Mouse (Mus musculus): Measurements from ENCODE around the gene Wdfy2. TPM values are rescaled to one million over a fixed set of nuclear protein-coding genes. Genes with fewer than 3 reads are reported as not detected.
"Not testable (repeated sequence)": the region's sequence is repeated elsewhere in the genome, so short reads cannot be mapped to it uniquely, and the experiment has no call there.

Wdfy2 gene
- polyA plus RNA-seq, 1 experiment from 2014 or later: 7.6 TPM

- Histone ChIP-seq H3K4me2 (ENCODE audit: low read length) (no peak overlapping the region), H3K36me3 (ENCODE audit: control insufficient read depth, insufficient read depth, low read length) (no peaks in the 10 kb centered on the region), H3K27ac (ENCODE audit: low read depth) (no peak overlapping the region), H3K4me1 (replicated peaks; ENCODE audit: control insufficient read depth, insufficient read depth, low read length) (no peaks in the 10 kb centered on the region; the same call in 1 of the 2 replicates), H3K9ac (ENCODE audit: low read length) (no peak overlapping the region), H3K9me3 (ENCODE audit: control insufficient read depth, low read length) (no peaks in the 10 kb centered on the region), H3K27me3 (replicated peaks; ENCODE audit: control insufficient read depth, insufficient read depth, low read length) (no peaks in the 10 kb centered on the region), H3K4me3 (ENCODE audit: low read depth, low read length) (no peak overlapping the region)
- WGBS: 96% methylated on average over 3 of the region's 3 CpGs
- no peak for DNase-seq (ENCODE audit: low spot score)
- ATAC-seq (replicated peaks; ENCODE audit: low FRiP score, low TSS enrichment, low read depth): no peak
These were observed 53.9 kb downstream of the Wdfy2 start for GRCm38 (mm10) chr14:62891401-62891800.

- Histone ChIP-seq H3K4me1 (replicated peaks; ENCODE audit: control insufficient read depth, insufficient read depth, low read length) (no peaks in the 10 kb centered on the region; the same call in 1 of the 2 replicates), H3K27ac (ENCODE audit: low read depth) (no peak overlapping the region), H3K4me3 (ENCODE audit: low read depth, low read length) (no peak overlapping the region), H3K36me3 (ENCODE audit: control insufficient read depth, insufficient read depth, low read length) (no peaks in the 10 kb centered on the region), H3K27me3 (replicated peaks; ENCODE audit: control insufficient read depth, insufficient read depth, low read length) (no peaks in the 10 kb centered on the region), H3K4me2 (ENCODE audit: low read length) (no peak overlapping the region), H3K9ac (ENCODE audit: low read length) (no peak overlapping the region), H3K9me3 (ENCODE audit: control insufficient read depth, low read length) (no peaks in the 10 kb centered on the region)
- DNase-seq (ENCODE audit: low spot score) (no peak), ATAC-seq (replicated peaks; ENCODE audit: low FRiP score, low TSS enrichment, low read depth) (no peak)
- 61% methylated on average over 8 of the region's 8 CpGs for WGBS
These were observed 55.5 kb downstream of the Wdfy2 start for GRCm38 (mm10) chr14:62892771-62893641.

GRCm38 (mm10) chr14:62893642-62894180 lies 56.2 kb downstream of the Wdfy2 start:
- not testable (repeated sequence) for H3K9me3 ChIP-seq (ENCODE audit: control insufficient read depth, low read length); H3K27me3 ChIP-seq (replicated peaks; ENCODE audit: control insufficient read depth, insufficient read depth, low read length); ATAC-seq (replicated peaks; ENCODE audit: low FRiP score, low TSS enrichment, low read depth); H3K9ac ChIP-seq (ENCODE audit: low read length); DNase-seq (ENCODE audit: low spot score); H3K4me1 ChIP-seq (replicated peaks; ENCODE audit: control insufficient read depth, insufficient read depth, low read length); H3K27ac ChIP-seq (ENCODE audit: low read depth); H3K4me3 ChIP-seq (ENCODE audit: low read depth, low read length); H3K4me2 ChIP-seq (ENCODE audit: low read length); H3K36me3 ChIP-seq (ENCODE audit: control insufficient read depth, insufficient read depth, low read length)
- 38% methylated on average over 4 of the region's 5 CpGs for WGBS

- H3K36me3 ChIP-seq (ENCODE audit: control insufficient read depth, insufficient read depth, low read length): no peaks in the 10 kb centered on the region
- no peak overlapping the region for H3K4me2 ChIP-seq (ENCODE audit: low read length)
- H3K9ac ChIP-seq (ENCODE audit: low read length): no peak overlapping the region
- no peak for ATAC-seq (replicated peaks; ENCODE audit: low FRiP score, low TSS enrichment, low read depth)
- 88% methylated on average over 8 of the region's 8 CpGs for WGBS
- no peak overlapping the region for H3K4me3 ChIP-seq (ENCODE audit: low read depth, low read length)
- no peaks in the 10 kb centered on the region for H3K9me3 ChIP-seq (ENCODE audit: control insufficient read depth, low read length)
- H3K4me1 ChIP-seq (replicated peaks; ENCODE audit: control insufficient read depth, insufficient read depth, low read length): no peaks in the 10 kb centered on the region; the same call in 1 of the 2 replicates
- no peaks in the 10 kb centered on the region for H3K27me3 ChIP-seq (replicated peaks; ENCODE audit: control insufficient read depth, insufficient read depth, low read length)
- no peak for DNase-seq (ENCODE audit: low spot score)
- H3K27ac ChIP-seq (ENCODE audit: low read depth): no peak overlapping the region
These were observed 57.7 kb downstream of the Wdfy2 start for GRCm38 (mm10) chr14:62894924-62895840.

- DNase-seq (ENCODE audit: low spot score) (no peak), ATAC-seq (replicated peaks; ENCODE audit: low FRiP score, low TSS enrichment, low read depth) (no peak)
- 80% methylated on average over 6 of the region's 6 CpGs for WGBS
- H3K36me3 ChIP-seq (ENCODE audit: control insufficient read depth, insufficient read depth, low read length): no peaks in the 10 kb centered on the region
- no peak overlapping the region for H3K4me3 ChIP-seq (ENCODE audit: low read depth, low read length)
- H3K9ac ChIP-seq (ENCODE audit: low read length): no peak overlapping the region
- H3K27me3 ChIP-seq (replicated peaks; ENCODE audit: control insufficient read depth, insufficient read depth, low read length): no peaks in the 10 kb centered on the region
- H3K4me1 ChIP-seq (replicated peaks; ENCODE audit: control insufficient read depth, insufficient read depth, low read length): no peaks in the 10 kb centered on the region; the same call in 1 of the 2 replicates
- no peaks in the 10 kb centered on the region for H3K9me3 ChIP-seq (ENCODE audit: control insufficient read depth, low read length)
- no peak overlapping the region for H3K27ac ChIP-seq (ENCODE audit: low read depth)
- H3K4me2 ChIP-seq (ENCODE audit: low read length): no peak overlapping the region
These were observed 60.6 kb downstream of the Wdfy2 start for GRCm38 (mm10) chr14:62898061-62898460.

- Histone ChIP-seq H3K9ac (ENCODE audit: low read length) (no peak overlapping the region), H3K27me3 (replicated peaks; ENCODE audit: control insufficient read depth, insufficient read depth, low read length) (no peaks in the 10 kb centered on the region), H3K27ac (ENCODE audit: low read depth) (no peak overlapping the region), H3K4me2 (ENCODE audit: low read length) (no peak overlapping the region), H3K4me1 (replicated peaks; ENCODE audit: control insufficient read depth, insufficient read depth, low read length) (no peaks in the 10 kb centered on the region; the same call in 1 of the 2 replicates), H3K4me3 (ENCODE audit: low read depth, low read length) (no peak overlapping the region), H3K9me3 (ENCODE audit: control insufficient read depth, low read length) (no peaks in the 10 kb centered on the region), H3K36me3 (ENCODE audit: control insufficient read depth, insufficient read depth, low read length) (no peaks in the 10 kb centered on the region)
- ATAC-seq (replicated peaks; ENCODE audit: low FRiP score, low TSS enrichment, low read depth) (no peak), DNase-seq (ENCODE audit: low spot score) (no peak)
- WGBS: 94% methylated on average over 2 of the region's 2 CpGs
These were observed 70.4 kb downstream of the Wdfy2 start for GRCm38 (mm10) chr14:62907888-62908287.

GRCm38 (mm10) chr14:62908550-62908949 lies 71.1 kb downstream of the Wdfy2 start:
- no peak for DNase-seq (ENCODE audit: low spot score)

GRCm38 (mm10) chr14:62910859-62911258 lies 73.4 kb downstream of the Wdfy2 start:
- Histone ChIP-seq H3K4me2 (ENCODE audit: low read length) (no peak overlapping the region), H3K4me1 (replicated peaks; ENCODE audit: control insufficient read depth, insufficient read depth, low read length) (no peaks in the 10 kb centered on the region; the same call in 1 of the 2 replicates), H3K27ac (ENCODE audit: low read depth) (no peak overlapping the region), H3K9ac (ENCODE audit: low read length) (no peak overlapping the region), H3K9me3 (ENCODE audit: control insufficient read depth, low read length) (no peaks in the 10 kb centered on the region), H3K4me3 (ENCODE audit: low read depth, low read length) (no peak overlapping the region), H3K36me3 (ENCODE audit: control insufficient read depth, insufficient read depth, low read length) (no peaks in the 10 kb centered on the region), H3K27me3 (replicated peaks; ENCODE audit: control insufficient read depth, insufficient read depth, low read length) (no peaks in the 10 kb centered on the region)
- DNase-seq (ENCODE audit: low spot score) (no peak), ATAC-seq (replicated peaks; ENCODE audit: low FRiP score, low TSS enrichment, low read depth) (no peak)
- 79% methylated on average over 4 of the region's 4 CpGs for WGBS

More at GRCm38 (mm10) chr14:62908550-62908949, 71.1 kb downstream of the Wdfy2 start:
- H3K9ac ChIP-seq (ENCODE audit: low read length): no peak overlapping the region
- no peak overlapping the region for H3K4me3 ChIP-seq (ENCODE audit: low read depth, low read length)
- H3K27ac ChIP-seq (ENCODE audit: low read depth): 0 out of 2 replicates have a peak overlapping the region, but pooled peaks have one; percentile 38
- no peak for ATAC-seq (replicated peaks; ENCODE audit: low FRiP score, low TSS enrichment, low read depth)
- H3K36me3 ChIP-seq (ENCODE audit: control insufficient read depth, insufficient read depth, low read length): no peaks in the 10 kb centered on the region
- H3K4me2 ChIP-seq (ENCODE audit: low read length): no peak overlapping the region
- WGBS: 77% methylated on average over 5 of the region's 5 CpGs
- no peaks in the 10 kb centered on the region for H3K9me3 ChIP-seq (ENCODE audit: control insufficient read depth, low read length)
- no peaks in the 10 kb centered on the region; the same call in 1 of the 2 replicates for H3K4me1 ChIP-seq (replicated peaks; ENCODE audit: control insufficient read depth, insufficient read depth, low read length)
- no peaks in the 10 kb centered on the region for H3K27me3 ChIP-seq (replicated peaks; ENCODE audit: control insufficient read depth, insufficient read depth, low read length)
